Mouse (Mus musculus): Measurements from ENCODE around the gene Myom1. TPM values are rescaled to one million over a fixed set of nuclear protein-coding genes. Genes with fewer than 3 reads are reported as not detected.

The Myom1 gene
- polyA plus RNA-seq, 1 experiment from 2014 or later, result 1.6 TPM

GRCm38 (mm10) chr17:71126001-71126400, 123.6 kb downstream of the Myom1 start:
- H3K27me3 ChIP-seq, result no peaks in the 10 kb centered on the region
- H3K36me3 ChIP-seq, result no peaks in the 10 kb centered on the region
- 0 out of 2 replicates have a peak overlapping the region, but pooled peaks have one; percentile 30 for H3K27ac ChIP-seq
- no peak overlapping the region for H3K4me2 ChIP-seq
- ATAC-seq (ENCODE audit: low FRiP score), result no peak
- peaks cover 13% of the 10 kb centered on the region for H3K4me1 ChIP-seq (replicated peaks)
- no peak overlapping the region for H3K4me3 ChIP-seq
- H3K9ac ChIP-seq, result no peak overlapping the region
- no peaks in the 10 kb centered on the region for H3K9me3 ChIP-seq
- 79% methylated on average over 12 of the region's 12 CpGs for WGBS

GRCm38 (mm10) chr17:71127464-71128110, 125.2 kb downstream of the Myom1 start:
- Histone ChIP-seq H3K4me2 (no peak overlapping the region), H3K4me1 (replicated peaks) (peaks cover 13% of the 10 kb centered on the region), H3K36me3 (no peaks in the 10 kb centered on the region), H3K9ac (no peak overlapping the region), H3K27me3 (no peaks in the 10 kb centered on the region), H3K4me3 (no peak overlapping the region), H3K27ac (no peak overlapping the region), H3K9me3 (no peaks in the 10 kb centered on the region)
- ATAC-seq (ENCODE audit: low FRiP score), result no peak
- 85% methylated on average over 7 of the region's 7 CpGs for WGBS

- ATAC-seq (ENCODE audit: low FRiP score), result peak; percentile 64
- WGBS, result 66% methylated on average over 9 of the region's 9 CpGs
Observed at GRCm38 (mm10) chr17:71129489-71130261, 127.2 kb downstream of the Myom1 start.

GRCm38 (mm10) chr17:71132221-71132620, 129.8 kb downstream of the Myom1 start:
- 0 out of 2 replicates have a peak, but pooled peaks cover 5% of the 10 kb centered on the region for H3K4me1 ChIP-seq (replicated peaks)
- no peak overlapping the region for H3K27ac ChIP-seq
- no peak overlapping the region for H3K9ac ChIP-seq
- no peak overlapping the region for H3K4me2 ChIP-seq
- no peaks in the 10 kb centered on the region for H3K9me3 ChIP-seq
- no peaks in the 10 kb centered on the region for H3K27me3 ChIP-seq
- no peak overlapping the region for H3K4me3 ChIP-seq
- no peak for ATAC-seq (ENCODE audit: low FRiP score)
- H3K36me3 ChIP-seq, result no peaks in the 10 kb centered on the region

More at GRCm38 (mm10) chr17:71129489-71130261, 127.2 kb downstream of the Myom1 start:
- H3K9me3 ChIP-seq, result no peaks in the 10 kb centered on the region
- no peaks in the 10 kb centered on the region for H3K27me3 ChIP-seq
- peak overlapping the region; percentile 37; the same call in 1 of the 2 replicates for H3K27ac ChIP-seq
- H3K4me2 ChIP-seq, result no peak overlapping the region
- H3K4me1 ChIP-seq (replicated peaks), result peaks cover 13% of the 10 kb centered on the region
- no peaks in the 10 kb centered on the region for H3K36me3 ChIP-seq
- H3K4me3 ChIP-seq, result no peak overlapping the region
- H3K9ac ChIP-seq, result no peak overlapping the region

- no peaks in the 10 kb centered on the region for H3K9me3 ChIP-seq
- H3K4me3 ChIP-seq, result no peak overlapping the region
- H3K27ac ChIP-seq, result no peak overlapping the region
- WGBS, result 91% methylated on average over 11 of the region's 11 CpGs
- H3K4me2 ChIP-seq, result no peak overlapping the region
- H3K36me3 ChIP-seq, result no peaks in the 10 kb centered on the region
- H3K27me3 ChIP-seq, result no peaks in the 10 kb centered on the region
- 0 out of 2 replicates have a peak, but pooled peaks cover 5% of the 10 kb centered on the region for H3K4me1 ChIP-seq (replicated peaks)
- no peak overlapping the region for H3K9ac ChIP-seq
- ATAC-seq (ENCODE audit: low FRiP score), result no peak
Observed at GRCm38 (mm10) chr17:71132856-71133439, 130.5 kb downstream of the Myom1 start.

GRCm38 (mm10) chr17:71134441-71134955, 132.1 kb downstream of the Myom1 start:
- H3K36me3 ChIP-seq, result no peaks in the 10 kb centered on the region
- no peaks in the 10 kb centered on the region for H3K9me3 ChIP-seq
- no peak for ATAC-seq (ENCODE audit: low FRiP score)
- H3K4me1 ChIP-seq (replicated peaks), result 0 out of 2 replicates have a peak, but pooled peaks cover 5% of the 10 kb centered on the region
- H3K27ac ChIP-seq, result no peak overlapping the region
- H3K4me3 ChIP-seq, result no peak overlapping the region
- 93% methylated on average over 3 of the region's 3 CpGs for WGBS
- no peak overlapping the region for H3K9ac ChIP-seq
- no peaks in the 10 kb centered on the region for H3K27me3 ChIP-seq
- H3K4me2 ChIP-seq, result no peak overlapping the region

GRCm38 (mm10) chr17:71135108-71135507, 132.7 kb downstream of the Myom1 start:
- Histone ChIP-seq H3K9ac (no peak overlapping the region), H3K4me2 (no peak overlapping the region), H3K27me3 (no peaks in the 10 kb centered on the region), H3K4me1 (replicated peaks) (no peaks in the 10 kb centered on the region), H3K9me3 (no peaks in the 10 kb centered on the region), H3K36me3 (no peaks in the 10 kb centered on the region), H3K27ac (no peak overlapping the region), H3K4me3 (no peak overlapping the region)
- ATAC-seq (ENCODE audit: low FRiP score), result no peak
- WGBS, result 75% methylated on average over 5 of the region's 5 CpGs

GRCm38 (mm10) chr17:71135866-71136265, 133.4 kb downstream of the Myom1 start:
- no peaks in the 10 kb centered on the region for H3K9me3 ChIP-seq
- no peaks in the 10 kb centered on the region for H3K36me3 ChIP-seq
- no peak overlapping the region for H3K27ac ChIP-seq
- WGBS, result 88% methylated on average over 5 of the region's 5 CpGs
- no peak for ATAC-seq (ENCODE audit: low FRiP score)
- no peak overlapping the region for H3K4me2 ChIP-seq
- H3K9ac ChIP-seq, result no peak overlapping the region
- no peak overlapping the region for H3K4me3 ChIP-seq
- H3K27me3 ChIP-seq, result no peaks in the 10 kb centered on the region
- H3K4me1 ChIP-seq (replicated peaks), result no peaks in the 10 kb centered on the region

GRCm38 (mm10) chr17:71136384-71137333, 134.2 kb downstream of the Myom1 start:
- Histone ChIP-seq H3K27me3 (no peaks in the 10 kb centered on the region), H3K36me3 (no peaks in the 10 kb centered on the region), H3K9ac (no peak overlapping the region), H3K4me1 (replicated peaks) (no peaks in the 10 kb centered on the region), H3K4me3 (no peak overlapping the region), H3K9me3 (no peaks in the 10 kb centered on the region), H3K27ac (no peak overlapping the region), H3K4me2 (no peak overlapping the region)
- ATAC-seq (ENCODE audit: low FRiP score), result no peak
- 84% methylated on average over 16 of the region's 16 CpGs for WGBS

GRCm38 (mm10) chr17:71137334-71137721, 134.9 kb downstream of the Myom1 start:
- ATAC-seq (ENCODE audit: low FRiP score), result no peak
- H3K4me3 ChIP-seq, result no peak overlapping the region
- no peaks in the 10 kb centered on the region for H3K27me3 ChIP-seq
- WGBS, result 80% methylated on average over 2 of the region's 2 CpGs
- H3K27ac ChIP-seq, result no peak overlapping the region
- no peak overlapping the region for H3K9ac ChIP-seq
- no peaks in the 10 kb centered on the region for H3K4me1 ChIP-seq (replicated peaks)
- H3K9me3 ChIP-seq, result no peaks in the 10 kb centered on the region
- H3K36me3 ChIP-seq, result no peaks in the 10 kb centered on the region
- H3K4me2 ChIP-seq, result no peak overlapping the region

GRCm38 (mm10) chr17:71142068-71142467, 139.6 kb downstream of the Myom1 start:
- ATAC-seq (ENCODE audit: low FRiP score), result no peak
- H3K4me3 ChIP-seq, result no peak overlapping the region
- WGBS, result 83% methylated on average over 4 of the region's 4 CpGs
- H3K9ac ChIP-seq, result no peak overlapping the region
- H3K4me1 ChIP-seq (replicated peaks), result no peaks in the 10 kb centered on the region
- H3K36me3 ChIP-seq, result no peaks in the 10 kb centered on the region
- H3K27ac ChIP-seq, result no peak overlapping the region
- no peaks in the 10 kb centered on the region for H3K9me3 ChIP-seq
- H3K27me3 ChIP-seq, result no peaks in the 10 kb centered on the region
- H3K4me2 ChIP-seq, result no peak overlapping the region

Measured in hindbrain, embryonic 13.5 days (tissue).